Mouse (Mus musculus): ENCODE data around the gene Kctd12. TPM values are rescaled to one million over a fixed set of nuclear protein-coding genes. Genes with fewer than 3 reads are reported as not detected.

The Kctd12 gene
- 2.1 and 3.1 TPM in 2 replicates for polyA plus RNA-seq (2016; fragmentation: Nextera tagmentation; extraction: Ambion mirVana)

GRCm38 (mm10) chr14:102982627-102983540 is at the start of gene Kctd12:
TSS of gene Kctd12 (minus strand) at chr14:102982637.
- Histone ChIP-seq H3K4me3 (peak within 1 kb of the TSS; percentile 71), H3K4me1 (peaks cover 29% of the 10 kb centered on the region), H3K9me3 (no peaks in the 10 kb centered on the region), H3K36me3 (replicated peaks) (no peaks in the 10 kb centered on the region), H3K27ac (peak within 1 kb of the TSS; percentile 85), H3K27me3 (ENCODE audit: poor library complexity, severe bottlenecking) (peaks cover 47% of the 10 kb centered on the region)
- 3% methylated on average over 65 of the region's 66 CpGs for WGBS
- peak; percentile 82 for DNase-seq (ENCODE audit: extremely low spot score, low spot score)

- no peaks in the 10 kb centered on the region for H3K9me3 ChIP-seq
- no peak overlapping the region for H3K27ac ChIP-seq
- WGBS = 86% methylated on average over 2 of the region's 2 CpGs
- H3K27me3 ChIP-seq (ENCODE audit: poor library complexity, severe bottlenecking) = no peaks in the 10 kb centered on the region
- H3K4me3 ChIP-seq = no peak overlapping the region
- H3K36me3 ChIP-seq (replicated peaks) = no peaks in the 10 kb centered on the region
- H3K4me1 ChIP-seq = no peaks in the 10 kb centered on the region
- no peak for DNase-seq (ENCODE audit: extremely low spot score, low spot score)
Observed at GRCm38 (mm10) chr14:103029203-103029602, 46.8 kb upstream of the Kctd12 start.

DNA sequence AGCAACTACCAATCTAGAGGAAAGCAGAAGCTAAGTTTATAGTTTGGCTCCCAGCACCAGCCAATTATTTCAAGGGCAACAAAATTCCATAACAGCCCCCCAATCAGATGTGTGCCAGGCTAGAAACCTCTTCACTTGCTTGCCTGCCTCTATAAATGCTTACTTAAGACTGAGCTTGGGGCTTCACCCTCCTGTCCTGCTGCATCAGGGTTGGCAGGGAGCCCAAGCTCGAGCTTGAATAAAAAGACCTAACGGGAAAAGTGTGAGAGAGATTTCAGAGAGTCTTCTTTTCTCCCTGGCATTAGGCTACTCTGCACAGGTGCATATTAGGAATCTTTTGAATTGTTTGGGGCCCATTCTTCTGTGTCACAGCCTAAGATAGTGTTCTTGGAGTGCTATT is 37.6 kb upstream of the Kctd12 start:
- Histone ChIP-seq H3K27ac (no peak overlapping the region), H3K36me3 (replicated peaks) (no peaks in the 10 kb centered on the region), H3K4me1 (no peaks in the 10 kb centered on the region), H3K27me3 (ENCODE audit: poor library complexity, severe bottlenecking) (no peaks in the 10 kb centered on the region), H3K4me3 (no peak overlapping the region), H3K9me3 (no peaks in the 10 kb centered on the region)
- WGBS = 79% methylated on average over 2 of the region's 2 CpGs
- DNase-seq (ENCODE audit: extremely low spot score, low spot score) = no peak

DNA sequence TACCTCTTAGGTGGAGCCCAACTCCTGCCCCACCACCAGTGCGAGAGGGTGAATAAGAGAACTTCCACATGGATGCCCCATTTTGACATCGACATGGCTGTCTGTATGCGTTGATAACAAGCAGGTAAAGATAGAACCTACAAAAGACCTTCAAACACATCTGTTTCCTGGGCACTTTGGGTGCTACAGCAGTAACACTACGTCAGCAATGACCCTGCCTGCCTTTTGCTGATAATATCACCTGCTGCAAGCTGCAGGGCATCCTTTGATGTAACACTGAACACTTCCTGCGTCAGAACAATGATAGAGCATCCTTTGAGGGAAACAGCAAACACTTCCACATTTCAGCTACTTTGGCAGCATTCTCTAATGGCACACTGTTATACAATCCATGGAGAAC is 34.6 kb upstream of the Kctd12 start:
- H3K27ac ChIP-seq = no peak overlapping the region
- no peak overlapping the region for H3K4me3 ChIP-seq
- WGBS = 77% methylated on average over 5 of the region's 5 CpGs
- H3K9me3 ChIP-seq = no peaks in the 10 kb centered on the region
- no peaks in the 10 kb centered on the region for H3K36me3 ChIP-seq (replicated peaks)
- H3K4me1 ChIP-seq = 0 out of 2 replicates have a peak, but pooled peaks cover 3% of the 10 kb centered on the region
- DNase-seq (ENCODE audit: extremely low spot score, low spot score) = no peak
- H3K27me3 ChIP-seq (ENCODE audit: poor library complexity, severe bottlenecking) = no peaks in the 10 kb centered on the region

- no peak overlapping the region for H3K4me3 ChIP-seq
- H3K27me3 ChIP-seq (ENCODE audit: poor library complexity, severe bottlenecking) = no peaks in the 10 kb centered on the region
- WGBS = 27% methylated on average over 4 of the region's 4 CpGs
Observed at GRCm38 (mm10) chr14:103012563-103013150, 30.2 kb upstream of the Kctd12 start.

DNA sequence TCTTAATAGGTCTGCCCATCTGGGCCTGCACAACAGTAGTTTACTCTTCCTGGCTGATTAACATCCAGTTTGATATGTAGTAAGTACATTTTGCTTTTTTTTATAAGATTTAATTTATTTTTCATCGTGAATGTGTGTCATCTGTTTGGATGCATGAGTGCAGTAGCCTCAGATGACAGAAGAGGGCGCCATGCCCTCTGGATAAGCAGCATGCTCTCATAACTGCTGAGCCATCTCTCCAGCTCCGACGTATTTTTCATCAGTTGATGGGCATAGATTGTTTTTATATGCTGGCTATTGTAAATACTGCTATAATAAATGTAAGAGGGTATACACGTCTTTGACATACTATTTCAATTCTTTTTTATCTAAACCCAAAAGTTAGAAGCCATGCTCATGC is 29.3 kb upstream of the Kctd12 start:
- H3K27me3 ChIP-seq (ENCODE audit: poor library complexity, severe bottlenecking) = no peaks in the 10 kb centered on the region
- 0 out of 2 replicates have a peak, but pooled peaks cover 3% of the 10 kb centered on the region for H3K4me1 ChIP-seq
- H3K9me3 ChIP-seq = no peaks in the 10 kb centered on the region
- H3K27ac ChIP-seq = no peak overlapping the region
- peak; percentile 21 for DNase-seq (ENCODE audit: extremely low spot score, low spot score)
- H3K4me3 ChIP-seq = no peak overlapping the region
- no peaks in the 10 kb centered on the region for H3K36me3 ChIP-seq (replicated peaks)
- WGBS = 44% methylated on average over 5 of the region's 5 CpGs

More at GRCm38 (mm10) chr14:103012563-103013150, 30.2 kb upstream of the Kctd12 start:
- H3K9me3 ChIP-seq = no peaks in the 10 kb centered on the region
- H3K27ac ChIP-seq = no peak overlapping the region
- H3K4me1 ChIP-seq = 0 out of 2 replicates have a peak, but pooled peaks cover 3% of the 10 kb centered on the region
- H3K36me3 ChIP-seq (replicated peaks) = no peaks in the 10 kb centered on the region
- DNase-seq (ENCODE audit: extremely low spot score, low spot score) = peak; percentile 50

- no peak for DNase-seq (ENCODE audit: extremely low spot score, low spot score)
- H3K9me3 ChIP-seq = no peaks in the 10 kb centered on the region
- WGBS = 96% methylated on average over 4 of the region's 4 CpGs
Observed at GRCm38 (mm10) chr14:103007737-103008136, 25.3 kb upstream of the Kctd12 start.

GRCm38 (mm10) chr14:102994662-102995561 is 12.5 kb upstream of the Kctd12 start:
- WGBS = 22% methylated on average over 6 of the region's 6 CpGs

More at GRCm38 (mm10) chr14:103007737-103008136, 25.3 kb upstream of the Kctd12 start:
- no peak overlapping the region for H3K4me3 ChIP-seq
- H3K27ac ChIP-seq = no peak overlapping the region
- 0 out of 2 replicates have a peak, but pooled peaks cover 2% of the 10 kb centered on the region for H3K4me1 ChIP-seq
- no peaks in the 10 kb centered on the region for H3K27me3 ChIP-seq (ENCODE audit: poor library complexity, severe bottlenecking)
- H3K36me3 ChIP-seq (replicated peaks) = no peaks in the 10 kb centered on the region

GRCm38 (mm10) chr14:102990765-102991164 is 8.3 kb upstream of the Kctd12 start:
- 74% methylated on average over 3 of the region's 3 CpGs for WGBS
- H3K36me3 ChIP-seq (replicated peaks) = no peaks in the 10 kb centered on the region
- no peak overlapping the region for H3K4me3 ChIP-seq
- no peak overlapping the region for H3K27ac ChIP-seq
- no peaks in the 10 kb centered on the region for H3K4me1 ChIP-seq
- no peak for DNase-seq (ENCODE audit: extremely low spot score, low spot score)
- no peaks in the 10 kb centered on the region for H3K9me3 ChIP-seq
- no peaks in the 10 kb centered on the region for H3K27me3 ChIP-seq (ENCODE audit: poor library complexity, severe bottlenecking)

More at GRCm38 (mm10) chr14:102994662-102995561, 12.5 kb upstream of the Kctd12 start:
- Histone ChIP-seq H3K4me3 (no peak overlapping the region), H3K27ac (no peak overlapping the region), H3K9me3 (no peaks in the 10 kb centered on the region), H3K36me3 (replicated peaks) (no peaks in the 10 kb centered on the region), H3K4me1 (no peaks in the 10 kb centered on the region), H3K27me3 (ENCODE audit: poor library complexity, severe bottlenecking) (no peaks in the 10 kb centered on the region)
- DNase-seq (ENCODE audit: extremely low spot score, low spot score) = peak; percentile 77

DNA sequence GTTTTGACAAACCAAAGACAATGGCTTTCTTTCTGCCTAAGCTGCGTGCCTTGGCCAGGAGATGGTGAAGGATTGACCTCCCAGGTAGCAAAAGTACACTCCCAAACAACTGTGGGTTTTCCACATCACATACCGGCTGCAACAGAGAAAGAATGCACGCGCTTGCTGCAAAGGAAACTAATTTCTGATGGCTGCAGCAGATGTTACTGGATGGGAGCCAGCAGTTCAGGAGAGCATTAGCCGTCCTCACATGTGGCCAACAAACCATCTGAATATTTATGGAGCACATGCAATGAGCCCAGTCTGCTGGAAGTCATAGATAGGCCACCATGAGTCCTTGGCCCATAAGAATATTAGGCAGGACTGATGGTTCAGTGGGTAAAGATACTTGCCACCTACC is 7.4 kb upstream of the Kctd12 start:
- no peak for DNase-seq (ENCODE audit: extremely low spot score, low spot score)
- WGBS = 87% methylated on average over 5 of the region's 5 CpGs

DNA sequence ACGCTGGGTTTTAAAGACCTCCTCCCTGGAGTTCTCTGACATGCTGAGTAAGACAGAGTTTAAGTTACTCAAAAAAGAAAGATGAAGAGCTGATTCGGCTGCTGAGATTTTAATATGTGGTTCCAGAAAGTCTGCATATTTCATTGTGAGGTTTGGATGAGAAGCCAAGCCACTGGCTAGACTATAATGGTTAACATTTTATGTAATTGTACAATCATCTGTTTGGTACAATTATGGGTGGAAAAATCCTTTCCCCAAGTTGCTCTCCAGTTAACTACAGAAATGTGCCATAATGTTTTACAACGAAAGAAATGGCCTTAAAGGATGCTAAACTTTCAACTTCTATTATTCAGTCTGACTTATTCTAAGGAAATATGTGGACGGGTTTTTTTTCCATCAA is 6.8 kb upstream of the Kctd12 start:
- peaks cover 11% of the 10 kb centered on the region for H3K27me3 ChIP-seq (ENCODE audit: poor library complexity, severe bottlenecking)
- no peak for DNase-seq (ENCODE audit: extremely low spot score, low spot score)
- no peak overlapping the region for H3K27ac ChIP-seq
- H3K9me3 ChIP-seq = no peaks in the 10 kb centered on the region
- H3K4me1 ChIP-seq = no peaks in the 10 kb centered on the region
- H3K36me3 ChIP-seq (replicated peaks) = no peaks in the 10 kb centered on the region
- no peak overlapping the region for H3K4me3 ChIP-seq
- whole genome bisulfite sequencing = 86% methylated on average over 4 of the region's 4 CpGs

More for the DNA sequence above, 7.4 kb upstream of the Kctd12 start:
- Histone ChIP-seq H3K4me3 (no peak overlapping the region), H3K4me1 (no peaks in the 10 kb centered on the region), H3K27me3 (ENCODE audit: poor library complexity, severe bottlenecking) (peaks cover 5% of the 10 kb centered on the region), H3K9me3 (no peaks in the 10 kb centered on the region), H3K27ac (no peak overlapping the region), H3K36me3 (replicated peaks) (no peaks in the 10 kb centered on the region)

GRCm38 (mm10) chr14:102987626-102988025 is 5.2 kb upstream of the Kctd12 start:
- no peaks in the 10 kb centered on the region for H3K36me3 ChIP-seq (replicated peaks)
- H3K4me3 ChIP-seq = no peak overlapping the region
- H3K27me3 ChIP-seq (ENCODE audit: poor library complexity, severe bottlenecking) = peaks cover 20% of the 10 kb centered on the region
- no peak for DNase-seq (ENCODE audit: extremely low spot score, low spot score)
- no peak overlapping the region for H3K27ac ChIP-seq
- H3K9me3 ChIP-seq = no peaks in the 10 kb centered on the region
- 0 out of 2 replicates have a peak, but pooled peaks cover 8% of the 10 kb centered on the region for H3K4me1 ChIP-seq
- WGBS = 90% methylated on average over 5 of the region's 5 CpGs

Measured in forebrain, embryonic 10.5 days (tissue).